Mouse (Mus musculus) embryonic facial prominence, embryonic 11.5 days (tissue): Measurements from ENCODE around the gene Gapdh. TPM values are rescaled to one million over a fixed set of nuclear protein-coding genes. Genes with fewer than 3 reads are reported as not detected.

Experiments used
- ATAC-seq: fragments of 200-750 bp; cut with Nextera tagmentation; replicated peaks from 2 replicates; pipeline ENCODE4 v1.8.0; 2017; ENCODE audit warnings: low read depth; ENCODE audit not compliant: insufficient number of reproducible peaks, low FRiP score, low TSS enrichment
- DNase-seq: peaks from one replicate; pipeline ENCODE4 v3.0.0-alpha.2; 2015; ENCODE audit warnings: low spot score
- H3K27ac ChIP-seq: fragments of 300-500 bp; sonication (generic); replicated peaks from 2 replicates; pipeline ENCODE4 v1.5.1; 2014; ENCODE audit warnings: mild to moderate bottlenecking, low read depth, low read length, control low read depth
- H3K27me3 ChIP-seq: fragments of 300-500 bp; sonication (generic); 2 replicates; pipeline ENCODE4 v1.6.1; 2014; ENCODE audit warnings: mild to moderate bottlenecking, low read length, moderate library complexity, mixed read lengths; ENCODE audit not compliant: control insufficient read depth, insufficient read depth
- H3K36me3 ChIP-seq: fragments of 300-500 bp; sonication (generic); replicated peaks from 2 replicates; pipeline ENCODE4 v1.6.1; 2014; ENCODE audit warnings: low read depth, mild to moderate bottlenecking, low read length, moderate library complexity, mixed read lengths; ENCODE audit not compliant: control insufficient read depth, insufficient read depth
- H3K4me1 ChIP-seq: fragments of 300-500 bp; sonication (generic); 2 replicates; pipeline ENCODE4 v1.6.1; 2014; ENCODE audit warnings: low read length, mixed read lengths; ENCODE audit not compliant: control insufficient read depth, insufficient read depth
- H3K4me2 ChIP-seq: fragments of 300-500 bp; sonication (generic); 2 replicates; pipeline ENCODE4 v1.6.1; 2014; ENCODE audit warnings: low read depth, mild to moderate bottlenecking, control low read depth, low read length, moderate library complexity
- H3K4me3 ChIP-seq: fragments of 300-500 bp; sonication (generic); 2 replicates; pipeline ENCODE4 v1.5.1; 2014; ENCODE audit warnings: low read depth, low read length, control low read depth
- H3K9ac ChIP-seq: fragments of 300-500 bp; sonication (generic); replicated peaks from 2 replicates; pipeline ENCODE4 v1.6.1; 2014; ENCODE audit warnings: mild to moderate bottlenecking, control low read depth, low read length
- H3K9me3 ChIP-seq: fragments of 300-500 bp; sonication (generic); replicated peaks from 2 replicates; pipeline ENCODE4 v1.6.1; 2016; ENCODE audit warnings: mild to moderate bottlenecking, low read length, inconsistent platforms, mixed read lengths; ENCODE audit not compliant: control insufficient read depth
- WGBS: fragments of 180-500 bp; shearing (Covaris S2); extraction: QIAGEN DNeasy Blood & Tissue Kit; methylation state at CpG from one replicate; pipeline ENCODE4 v1.1.7; 2014; 5-methylcytosine and 5-hydroxymethylcytosine counted together
- polyA plus RNA-seq: library from polyadenylated mRNA; unstranded; fragments of >200 nt; fragmentation: Nextera tagmentation; extraction: Ambion mirVana; gene quantifications from 2 replicates; pipeline ENCODE4 v1.2.1, GENCODE M21; 2014

Gene Gapdh
- polyA plus RNA-seq, 1 experiment from 2014 or later: 2,314 TPM

DNA sequence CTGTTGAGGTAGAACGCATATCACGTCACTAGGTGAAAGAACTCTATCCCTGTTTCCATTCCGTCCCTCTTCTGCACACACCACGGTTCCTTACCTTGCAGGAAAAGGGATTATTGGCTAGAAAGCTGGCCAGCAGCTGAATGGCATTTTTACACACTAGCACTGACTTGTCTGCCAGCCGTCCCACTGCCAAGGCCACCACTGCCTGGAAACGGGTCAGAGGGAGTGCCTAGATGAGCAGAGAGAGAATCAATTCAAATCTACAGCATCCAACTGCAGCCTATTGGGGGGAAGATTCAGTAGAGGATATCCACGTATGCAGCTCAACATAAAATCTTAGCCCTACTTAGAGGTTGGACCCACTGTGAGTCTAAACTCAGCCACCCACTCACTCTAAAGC is 13.3 kb upstream of the Gapdh start:
- no peak for ATAC-seq
- Histone ChIP-seq H3K4me3 (no peak overlapping the region), H3K4me2 (no peak overlapping the region), H3K4me1 (no peaks in the 10 kb centered on the region), H3K27me3 (no peaks in the 10 kb centered on the region), H3K9me3 (no peaks in the 10 kb centered on the region), H3K36me3 (peaks cover 67% of the 10 kb centered on the region), H3K27ac (no peak overlapping the region), H3K9ac (no peak overlapping the region)
- DNase-seq: no peak
- WGBS: 94% methylated on average over 7 of the region's 7 CpGs

DNA sequence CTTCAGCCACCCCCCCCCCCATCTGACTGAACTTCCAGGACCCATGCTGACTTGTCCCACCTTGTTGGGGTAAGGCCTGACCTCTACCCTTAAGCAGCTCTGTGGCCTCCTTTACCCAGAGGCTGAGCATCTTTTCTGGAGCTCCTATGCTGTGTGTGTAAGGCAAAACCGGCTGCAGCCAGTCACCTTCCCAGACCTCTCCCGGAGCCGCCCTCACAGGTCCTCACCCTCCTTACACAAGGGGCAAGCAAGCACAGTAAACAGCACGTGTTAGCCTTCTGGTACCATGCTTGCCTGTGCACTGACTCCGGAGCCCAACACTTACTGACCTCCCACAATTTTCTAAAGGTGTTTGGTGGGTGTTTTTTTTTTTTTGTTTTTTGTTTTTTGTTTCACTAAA is 9.2 kb upstream of the Gapdh start:
- no peak overlapping the region for H3K4me2 ChIP-seq
- DNase-seq (no peak), ATAC-seq (no peak)
- H3K4me3 ChIP-seq: no peak overlapping the region
- peaks cover 65% of the 10 kb centered on the region for H3K36me3 ChIP-seq
- no peak overlapping the region for H3K9ac ChIP-seq
- H3K9me3 ChIP-seq: no peaks in the 10 kb centered on the region
- H3K27ac ChIP-seq: no peak overlapping the region
- no peaks in the 10 kb centered on the region for H3K4me1 ChIP-seq
- no peaks in the 10 kb centered on the region for H3K27me3 ChIP-seq
- 91% methylated on average over 5 of the region's 5 CpGs for WGBS

DNA sequence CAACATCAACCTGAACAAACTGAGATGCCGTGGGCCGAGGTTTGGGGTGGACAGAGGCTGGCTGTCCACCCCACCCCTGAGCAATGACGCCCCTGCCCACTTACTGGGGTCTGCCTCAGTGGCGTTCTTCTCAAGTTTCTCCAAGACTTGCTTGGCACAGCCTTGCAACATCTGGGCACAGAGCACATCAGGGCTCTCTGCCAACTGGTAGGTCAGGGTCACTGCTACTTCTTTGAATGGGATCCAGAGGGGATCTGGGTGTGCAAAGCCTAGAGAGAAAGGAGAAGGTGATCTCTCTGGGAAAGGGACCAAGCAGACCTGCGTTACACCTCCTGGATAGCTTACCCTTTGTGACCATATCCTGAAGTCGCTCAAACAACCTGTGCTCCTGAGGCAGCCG is 7.0 kb upstream of the Gapdh start:
- H3K4me2 ChIP-seq: no peak overlapping the region
- 97% methylated on average over 7 of the region's 7 CpGs for whole genome bisulfite sequencing
- no peak overlapping the region for H3K4me3 ChIP-seq
- no peak overlapping the region for H3K27ac ChIP-seq
- H3K4me1 ChIP-seq: no peaks in the 10 kb centered on the region
- ATAC-seq (no peak), DNase-seq (no peak)
- no peaks in the 10 kb centered on the region for H3K27me3 ChIP-seq
- H3K9ac ChIP-seq: no peak overlapping the region
- H3K36me3 ChIP-seq: peaks cover 69% of the 10 kb centered on the region
- no peaks in the 10 kb centered on the region for H3K9me3 ChIP-seq

DNA sequence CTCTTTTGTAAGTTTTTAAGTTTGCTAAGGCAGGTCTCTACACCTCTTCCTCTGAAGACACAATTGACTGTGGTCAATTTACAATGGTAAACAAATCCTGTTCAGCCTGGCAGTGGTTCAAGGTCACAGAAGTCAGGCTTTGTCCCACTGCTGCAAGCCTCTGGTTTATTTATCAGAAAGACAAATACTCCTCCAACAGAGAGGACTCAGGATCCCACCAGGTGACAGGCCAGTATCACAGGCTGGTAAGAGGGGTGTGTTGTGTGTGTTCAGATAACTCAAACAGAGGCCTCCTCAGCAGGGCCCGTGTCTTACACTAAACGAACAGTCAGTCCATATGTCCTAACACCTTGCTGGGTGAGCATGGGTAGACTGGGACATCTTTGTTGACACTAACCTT is 6.2 kb upstream of the Gapdh start:
- ATAC-seq: no peak
- no peaks in the 10 kb centered on the region for H3K9me3 ChIP-seq
- H3K4me1 ChIP-seq: peaks cover 4% of the 10 kb centered on the region; the same call in 1 of the 2 replicates
- H3K4me2 ChIP-seq: no peak overlapping the region
- no peak overlapping the region for H3K27ac ChIP-seq
- H3K9ac ChIP-seq: no peak overlapping the region
- no peak for DNase-seq
- peaks cover 67% of the 10 kb centered on the region for H3K36me3 ChIP-seq
- no peak overlapping the region for H3K4me3 ChIP-seq
- WGBS: 85% methylated on average over 2 of the region's 2 CpGs
- no peaks in the 10 kb centered on the region for H3K27me3 ChIP-seq

DNA sequence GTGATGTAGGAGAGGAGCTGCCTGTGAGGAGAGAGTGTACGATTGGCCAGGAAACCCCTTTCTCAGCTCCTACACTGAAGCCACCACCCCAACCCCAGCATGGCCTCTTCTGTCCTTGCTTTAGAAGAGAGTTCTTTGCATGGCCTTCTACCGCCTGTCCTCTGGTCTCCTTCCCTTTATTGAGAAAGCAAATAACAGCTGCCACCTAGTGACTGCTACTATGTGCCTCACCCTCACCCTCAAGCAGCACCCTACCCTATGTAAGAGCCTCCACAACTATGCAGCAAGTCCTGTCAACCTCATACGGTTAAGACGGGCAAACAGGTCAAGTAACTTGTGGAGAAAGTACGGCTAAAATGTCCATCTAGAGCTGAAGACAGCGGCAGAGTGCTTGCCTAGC is 3.9 kb upstream of the Gapdh start:
- Histone ChIP-seq H3K9ac (no peak overlapping the region), H3K27me3 (no peaks in the 10 kb centered on the region), H3K4me2 (no peak overlapping the region), H3K4me1 (peaks cover 11% of the 10 kb centered on the region), H3K36me3 (peaks cover 55% of the 10 kb centered on the region), H3K9me3 (no peaks in the 10 kb centered on the region), H3K27ac (no peak overlapping the region), H3K4me3 (no peak overlapping the region)
- 90% methylated on average over 6 of the region's 6 CpGs for WGBS
- ATAC-seq (no peak), DNase-seq (no peak)

DNA sequence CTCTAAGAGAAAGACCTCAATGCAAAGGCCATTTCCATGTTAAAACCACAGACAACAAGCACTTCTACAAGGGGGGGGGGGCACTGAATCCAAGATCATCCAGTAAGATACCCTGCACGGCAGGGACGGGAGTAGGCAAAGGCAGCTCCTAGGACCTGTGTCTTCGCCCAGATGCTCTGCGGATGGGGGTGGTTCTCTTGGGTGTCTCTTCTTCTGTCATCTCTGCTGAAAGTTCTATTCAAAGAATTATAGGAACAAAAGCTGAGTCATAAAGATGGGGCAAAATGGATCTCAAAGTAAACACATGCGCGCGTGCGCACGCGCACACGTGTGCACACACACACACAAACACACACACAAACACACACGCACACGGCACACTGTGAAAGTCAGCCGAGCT is 1.8 kb upstream of the Gapdh start:
- no peak overlapping the region for H3K9ac ChIP-seq
- peaks cover 40% of the 10 kb centered on the region for H3K36me3 ChIP-seq
- H3K27ac ChIP-seq: no peak overlapping the region
- H3K4me2 ChIP-seq: no peak overlapping the region
- no peak for ATAC-seq
- no peaks in the 10 kb centered on the region for H3K9me3 ChIP-seq
- no peak overlapping the region for H3K4me3 ChIP-seq
- H3K27me3 ChIP-seq: no peaks in the 10 kb centered on the region
- DNase-seq: no peak
- WGBS: 89% methylated on average over 14 of the region's 14 CpGs
- H3K4me1 ChIP-seq: peaks cover 13% of the 10 kb centered on the region

DNA sequence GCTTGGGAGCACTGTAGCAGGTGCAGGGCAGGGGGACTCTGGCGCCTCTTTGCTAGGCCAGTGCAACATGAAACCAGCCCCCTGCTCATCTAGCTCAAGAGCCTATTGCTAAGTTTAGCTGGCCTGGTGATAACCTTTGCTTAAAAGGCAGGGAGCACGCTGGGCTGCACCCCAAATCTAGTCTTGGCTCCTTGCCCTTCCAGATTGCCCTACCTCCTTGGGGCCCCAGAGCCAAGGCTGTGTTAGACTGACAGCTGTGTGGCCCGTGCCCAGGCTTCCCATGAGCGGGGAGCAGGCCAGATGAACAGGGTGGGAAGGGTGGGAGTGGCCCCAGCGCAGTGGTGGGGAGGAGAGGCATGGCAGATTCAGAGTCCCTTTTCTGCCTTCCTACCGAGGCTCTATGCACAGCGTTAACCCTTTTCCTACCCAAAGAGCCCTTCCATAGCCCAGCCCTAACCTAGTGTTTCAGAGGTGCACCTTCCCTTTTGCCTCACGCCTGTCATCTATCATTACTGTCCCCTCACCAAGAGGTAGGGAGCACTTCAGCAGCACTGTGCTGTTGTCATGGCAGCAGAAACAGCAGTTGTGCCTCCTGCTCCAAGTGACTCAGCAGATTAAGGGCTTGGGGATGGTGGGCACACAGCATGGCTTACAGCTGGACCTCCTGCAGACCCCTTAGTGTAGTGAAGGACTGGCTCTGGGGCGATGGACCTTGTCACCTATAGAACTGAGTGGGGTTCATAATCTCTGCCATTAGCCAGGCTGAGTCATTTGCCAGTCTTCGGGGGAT is 789 bp upstream of the Gapdh start:
- peak overlapping the region; percentile 90; the same call in 1 of the 2 replicates for H3K4me3 ChIP-seq
- WGBS: 21% methylated on average over 10 of the region's 10 CpGs
- H3K9me3 ChIP-seq: no peaks in the 10 kb centered on the region
- 0 out of 2 replicates have a peak, but pooled peaks have one; percentile 6 for ATAC-seq
- peaks cover 13% of the 10 kb centered on the region for H3K4me1 ChIP-seq
- H3K4me2 ChIP-seq: peak overlapping the region; percentile 68
- peak overlapping the region; percentile 22; the same call in 1 of the 2 replicates for H3K9ac ChIP-seq
- H3K27me3 ChIP-seq: no peaks in the 10 kb centered on the region
- peak; percentile 36 for DNase-seq
- H3K36me3 ChIP-seq: peaks cover 30% of the 10 kb centered on the region
- H3K27ac ChIP-seq: peak overlapping the region; percentile 85

DNA sequence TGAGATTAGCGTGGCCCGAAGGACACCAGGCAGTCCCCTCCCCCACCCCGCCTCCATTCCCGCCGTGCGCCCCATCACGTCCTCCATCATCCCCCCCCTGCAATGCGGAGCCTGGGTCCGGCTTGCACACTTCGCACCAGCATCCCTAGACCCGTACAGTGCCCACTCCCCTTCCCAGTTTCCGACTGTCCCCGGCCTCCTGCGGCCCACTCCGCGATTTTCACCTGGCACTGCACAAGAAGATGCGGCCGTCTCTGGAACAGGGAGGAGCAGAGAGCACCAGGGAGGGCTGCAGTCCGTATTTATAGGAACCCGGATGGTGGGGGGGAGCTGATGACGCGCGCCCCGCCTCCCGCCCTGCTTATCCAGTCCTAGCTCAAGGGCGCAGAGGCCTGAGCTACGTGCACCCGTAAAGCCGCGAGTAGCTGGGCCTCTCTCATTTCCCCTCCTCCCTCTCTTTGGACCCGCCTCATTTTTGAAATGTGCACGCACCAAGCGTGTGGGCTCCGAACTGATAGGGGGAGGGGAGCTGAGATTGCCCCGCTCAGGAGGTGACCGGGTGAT is 857 bp downstream of the Gapdh start:
- H3K36me3 ChIP-seq: peaks cover 20% of the 10 kb centered on the region
- peak overlapping the region; percentile 98 for H3K9ac ChIP-seq
- peak overlapping the region; percentile 87 for H3K27ac ChIP-seq
- H3K4me1 ChIP-seq: peaks cover 13% of the 10 kb centered on the region
- H3K4me3 ChIP-seq: peak overlapping the region; percentile 90
- ATAC-seq: peak; percentile 93
- H3K4me2 ChIP-seq: peak overlapping the region; percentile 83
- peak; percentile 97 for DNase-seq
- no peaks in the 10 kb centered on the region for H3K9me3 ChIP-seq
- no peaks in the 10 kb centered on the region for H3K27me3 ChIP-seq
- 0% methylated on average over 36 of the region's 36 CpGs for WGBS
